Mouse (Mus musculus): ENCODE measurements around the gene Gm49486. TPM values are rescaled to one million over a fixed set of nuclear protein-coding genes. Genes with fewer than 3 reads are reported as not detected.

Gene Gm49486
- total and polyA plus RNA-seq, 2 experiments from 2014 or later: 1.2 to 4.4 TPM

DNA sequence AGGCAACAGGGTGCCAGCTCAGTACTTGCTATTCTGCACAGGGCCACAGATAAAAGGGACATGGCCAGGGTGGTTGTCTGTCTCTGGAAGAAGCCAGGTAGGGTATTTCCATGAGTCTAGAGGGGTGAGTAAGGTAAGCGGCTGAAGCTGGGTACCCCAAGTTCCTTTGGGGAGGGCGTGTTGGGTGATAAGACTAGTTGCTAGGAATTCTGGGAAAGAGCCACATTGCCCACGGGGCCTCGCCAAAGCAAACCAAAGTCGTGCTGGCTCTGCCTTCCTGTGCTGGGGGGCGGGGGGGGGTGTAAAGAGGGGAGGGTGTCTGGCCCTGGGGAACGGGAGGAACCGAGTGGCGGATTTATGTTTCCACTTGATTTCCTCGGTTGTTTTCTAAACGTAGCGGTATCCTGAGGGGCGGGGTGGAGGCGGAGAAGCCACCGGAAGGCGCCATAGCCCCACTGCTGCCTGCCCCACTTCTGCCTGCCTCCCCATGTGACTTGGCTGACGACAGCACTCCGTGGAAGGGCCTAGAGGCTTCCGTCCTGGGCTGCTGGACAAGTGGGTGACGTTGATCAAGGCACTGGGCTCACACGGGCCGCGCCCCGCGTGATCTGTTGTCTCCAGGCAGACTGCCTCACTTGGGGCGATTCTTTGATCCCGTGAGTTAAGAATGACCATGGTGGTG lies 20.3 kb upstream of the Gm49486 start:
- DNase-seq: no peak
- no peaks in the 10 kb centered on the region for H3K27me3 ChIP-seq (ENCODE audit: insufficient read depth, low read length)
- no peak for ATAC-seq
- no peak overlapping the region for H3K9ac ChIP-seq
- no peak overlapping the region for H3K4me3 ChIP-seq (ENCODE audit: low read depth, low read length)
- WGBS: 72% methylated on average over 26 of the region's 27 CpGs
- no peak overlapping the region for H3K27ac ChIP-seq (ENCODE audit: low read depth, low read length)
- no peak for TF ChIP-seq CTCF (IDR thresholded peaks at IDR 0.05; ENCODE audit: low read depth)
- no peaks in the 10 kb centered on the region for H3K4me1 ChIP-seq (ENCODE audit: insufficient read depth)
- no peaks in the 10 kb centered on the region for H3K9me3 ChIP-seq (ENCODE audit: low read length)
- no peak overlapping the region for H3K4me2 ChIP-seq (ENCODE audit: low read depth)
- H3K36me3 ChIP-seq (ENCODE audit: insufficient read depth): no peaks in the 10 kb centered on the region

DNA sequence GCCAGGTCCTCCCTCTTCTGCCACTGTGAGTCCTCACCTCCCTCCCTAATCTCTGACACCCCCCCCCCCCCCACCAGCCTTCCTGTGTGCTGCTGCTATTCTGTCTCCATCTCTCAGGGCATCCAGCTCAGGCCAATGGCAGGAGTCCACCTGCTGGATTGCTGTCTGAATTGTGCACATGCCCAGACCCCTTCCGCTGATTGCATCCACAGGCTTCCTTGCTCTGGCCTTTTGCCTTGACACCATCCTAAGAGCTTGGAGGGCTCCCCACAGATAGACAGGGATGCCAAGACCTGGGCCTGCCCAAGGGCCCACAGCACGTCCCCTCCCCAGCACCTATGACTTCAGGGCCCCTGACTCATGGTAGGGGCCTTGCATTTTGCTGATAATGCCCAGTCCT lies 18.8 kb upstream of the Gm49486 start:
- Histone ChIP-seq H3K9ac (no peak overlapping the region), H3K4me3 (ENCODE audit: low read depth, low read length) (no peak overlapping the region), H3K4me2 (ENCODE audit: low read depth) (no peak overlapping the region), H3K36me3 (ENCODE audit: insufficient read depth) (no peaks in the 10 kb centered on the region), H3K4me1 (ENCODE audit: insufficient read depth) (no peaks in the 10 kb centered on the region), H3K9me3 (ENCODE audit: low read length) (no peaks in the 10 kb centered on the region), H3K27me3 (ENCODE audit: insufficient read depth, low read length) (no peaks in the 10 kb centered on the region), H3K27ac (ENCODE audit: low read depth, low read length) (no peak overlapping the region)
- no peak for TF ChIP-seq CTCF (IDR thresholded peaks at IDR 0.05; ENCODE audit: low read depth)
- ATAC-seq (no peak), DNase-seq (no peak)
- WGBS: 74% methylated on average over 2 of the region's 2 CpGs

DNA sequence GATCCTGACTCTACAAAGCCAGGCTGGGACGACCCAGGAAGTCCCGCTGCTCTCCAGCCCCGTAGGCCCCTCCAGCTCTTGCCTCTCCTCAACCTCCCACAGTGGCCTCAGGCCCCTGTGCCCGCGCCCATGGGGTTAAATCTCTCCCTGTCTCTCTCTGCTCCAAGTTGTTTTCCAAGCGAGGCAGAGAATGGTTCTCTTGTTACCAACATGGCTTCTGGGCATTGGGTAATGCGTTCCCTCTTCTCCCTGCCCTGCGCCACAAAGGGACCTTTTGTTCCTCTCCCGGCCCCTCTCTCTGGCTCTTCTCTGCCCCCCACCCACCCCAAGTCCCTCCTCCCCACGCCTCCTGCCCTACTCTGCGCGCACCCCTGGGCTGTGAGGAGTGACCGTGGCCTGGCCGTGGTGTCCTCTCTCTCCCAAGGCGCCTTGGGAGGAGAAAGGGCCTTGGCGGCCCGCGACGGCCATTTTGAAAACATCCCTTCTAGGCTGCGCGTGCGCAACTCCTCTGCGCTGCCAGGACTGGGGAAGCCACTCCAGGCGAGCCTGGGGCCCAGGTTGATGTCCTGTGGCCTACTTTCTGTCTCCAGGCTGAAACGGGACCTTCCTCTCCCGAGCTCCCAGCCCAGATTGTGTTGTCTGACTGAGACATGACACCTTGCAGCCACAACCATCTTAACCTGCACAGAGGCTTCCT lies 16.3 kb upstream of the Gm49486 start:
- WGBS: 80% methylated on average over 26 of the region's 26 CpGs
- H3K4me3 ChIP-seq (ENCODE audit: low read depth, low read length): no peak overlapping the region
- peak; percentile 51 for ATAC-seq
- H3K4me2 ChIP-seq (ENCODE audit: low read depth): no peak overlapping the region
- H3K4me1 ChIP-seq (ENCODE audit: insufficient read depth): no peaks in the 10 kb centered on the region
- no peak overlapping the region for H3K9ac ChIP-seq
- no peak for TF ChIP-seq CTCF (IDR thresholded peaks at IDR 0.05; ENCODE audit: low read depth)
- H3K27me3 ChIP-seq (ENCODE audit: insufficient read depth, low read length): no peaks in the 10 kb centered on the region
- no peaks in the 10 kb centered on the region for H3K36me3 ChIP-seq (ENCODE audit: insufficient read depth)
- H3K9me3 ChIP-seq (ENCODE audit: low read length): no peaks in the 10 kb centered on the region
- no peak overlapping the region for H3K27ac ChIP-seq (ENCODE audit: low read depth, low read length)
- DNase-seq: no peak

DNA sequence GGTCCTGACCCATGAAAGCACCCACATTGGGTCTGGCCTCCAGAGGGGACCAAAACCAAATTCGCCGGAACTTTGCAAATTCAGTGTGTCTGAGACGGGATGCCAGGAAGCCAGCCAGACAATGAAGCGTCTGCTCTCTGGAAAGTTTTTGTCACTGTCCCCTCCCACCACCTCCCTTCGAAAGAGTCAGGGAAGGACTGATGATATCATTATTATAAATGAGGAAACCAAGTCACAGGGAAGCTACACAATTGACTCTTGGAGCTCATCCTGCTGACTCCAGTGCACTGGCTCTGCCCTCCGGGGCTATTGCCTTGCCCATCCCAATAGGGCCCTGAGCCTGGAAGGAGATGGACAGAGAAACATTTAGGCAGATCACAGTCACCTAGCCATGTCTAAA lies 15.6 kb upstream of the Gm49486 start:
- Histone ChIP-seq H3K27ac (ENCODE audit: low read depth, low read length) (no peak overlapping the region), H3K36me3 (ENCODE audit: insufficient read depth) (no peaks in the 10 kb centered on the region), H3K4me1 (ENCODE audit: insufficient read depth) (no peaks in the 10 kb centered on the region), H3K9ac (no peak overlapping the region), H3K27me3 (ENCODE audit: insufficient read depth, low read length) (no peaks in the 10 kb centered on the region), H3K9me3 (ENCODE audit: low read length) (no peaks in the 10 kb centered on the region), H3K4me3 (ENCODE audit: low read depth, low read length) (no peak overlapping the region), H3K4me2 (ENCODE audit: low read depth) (no peak overlapping the region)
- no peak for ATAC-seq
- no peak for DNase-seq
- TF ChIP-seq CTCF (IDR thresholded peaks at IDR 0.05; ENCODE audit: low read depth): no peak
- WGBS: 83% methylated on average over 6 of the region's 6 CpGs

DNA sequence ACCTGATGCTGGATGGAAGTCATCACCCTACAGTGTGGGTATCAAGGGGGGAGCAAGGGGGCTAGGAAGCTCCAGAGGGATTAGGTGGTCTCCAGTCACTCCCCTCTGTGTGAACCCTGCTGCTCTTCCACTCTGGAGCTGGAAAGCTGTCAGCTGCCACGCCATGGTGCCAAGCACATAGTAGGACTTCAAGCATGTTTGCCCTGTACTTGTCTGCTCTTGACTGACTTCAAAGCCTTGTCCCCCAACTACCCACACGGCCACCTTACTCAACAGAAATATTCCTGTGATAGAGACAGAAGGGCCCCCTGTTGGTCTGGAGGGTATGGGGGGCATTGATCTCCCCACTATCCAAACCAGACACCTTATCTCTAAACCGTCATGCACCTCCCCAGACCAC lies 13.0 kb upstream of the Gm49486 start:
- WGBS: 74% methylated on average over 3 of the region's 3 CpGs
- H3K27ac ChIP-seq (ENCODE audit: low read depth, low read length): no peak overlapping the region
- no peak overlapping the region for H3K9ac ChIP-seq
- DNase-seq (no peak), ATAC-seq (no peak)
- no peaks in the 10 kb centered on the region for H3K27me3 ChIP-seq (ENCODE audit: insufficient read depth, low read length)
- TF ChIP-seq CTCF (IDR thresholded peaks at IDR 0.05; ENCODE audit: low read depth): no peak
- H3K36me3 ChIP-seq (ENCODE audit: insufficient read depth): no peaks in the 10 kb centered on the region
- no peaks in the 10 kb centered on the region for H3K9me3 ChIP-seq (ENCODE audit: low read length)
- no peaks in the 10 kb centered on the region for H3K4me1 ChIP-seq (ENCODE audit: insufficient read depth)
- H3K4me2 ChIP-seq (ENCODE audit: low read depth): no peak overlapping the region
- no peak overlapping the region for H3K4me3 ChIP-seq (ENCODE audit: low read depth, low read length)

DNA sequence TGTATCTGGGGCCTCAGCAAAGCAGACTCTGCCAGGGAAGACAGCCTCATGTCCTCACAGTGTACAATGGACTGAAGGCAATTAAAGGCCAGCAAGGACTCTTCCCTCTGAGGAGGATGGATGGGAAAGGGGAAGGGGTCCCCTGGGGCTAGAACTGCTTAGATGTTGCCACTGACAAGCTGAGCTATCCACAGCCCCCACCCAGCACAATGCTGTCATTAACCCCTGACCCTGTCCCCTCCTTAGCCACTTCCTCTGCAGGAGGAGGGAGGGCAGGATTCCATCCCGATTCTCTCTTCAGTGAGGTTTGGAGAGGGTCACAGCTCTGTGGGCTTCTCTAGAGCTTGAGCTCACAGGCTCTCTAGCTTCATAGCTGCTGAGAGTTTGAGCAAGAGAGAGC lies 9.6 kb upstream of the Gm49486 start:
- no peak for TF ChIP-seq CTCF (IDR thresholded peaks at IDR 0.05; ENCODE audit: low read depth)
- ATAC-seq (no peak), DNase-seq (no peak)
- no peaks in the 10 kb centered on the region for H3K27me3 ChIP-seq (ENCODE audit: insufficient read depth, low read length)
- H3K4me1 ChIP-seq (ENCODE audit: insufficient read depth): no peaks in the 10 kb centered on the region
- H3K27ac ChIP-seq (ENCODE audit: low read depth, low read length): no peak overlapping the region
- H3K9me3 ChIP-seq (ENCODE audit: low read length): no peaks in the 10 kb centered on the region
- H3K9ac ChIP-seq: no peak overlapping the region
- H3K36me3 ChIP-seq (ENCODE audit: insufficient read depth): no peaks in the 10 kb centered on the region
- WGBS: 0% methylated on average over 1 of the region's 1 CpGs
- H3K4me3 ChIP-seq (ENCODE audit: low read depth, low read length): no peak overlapping the region
- H3K4me2 ChIP-seq (ENCODE audit: low read depth): no peak overlapping the region

DNA sequence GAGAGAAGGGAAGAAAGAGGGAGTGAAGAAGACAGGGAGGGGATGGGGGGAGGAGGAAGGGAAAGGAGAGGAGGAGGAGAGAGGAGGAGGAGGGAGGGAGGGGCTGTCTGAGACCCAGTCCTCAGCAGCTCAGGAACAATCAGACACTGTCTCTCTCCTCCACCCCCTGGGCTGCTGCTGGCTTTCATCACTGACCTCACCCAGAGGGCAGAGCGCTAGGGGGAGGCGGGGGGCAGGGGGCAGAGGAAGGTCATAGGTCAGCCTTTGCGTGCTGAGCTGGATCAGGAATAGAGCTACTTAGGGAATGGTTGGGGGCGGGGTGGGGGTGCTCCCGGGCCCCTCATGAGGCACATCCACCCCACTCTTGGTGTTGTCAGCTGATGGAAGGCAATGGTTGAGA lies 5.5 kb upstream of the Gm49486 start:
- TF ChIP-seq CTCF (IDR thresholded peaks at IDR 0.05; ENCODE audit: low read depth): no peak
- H3K4me3 ChIP-seq (ENCODE audit: low read depth, low read length): no peak overlapping the region
- H3K4me2 ChIP-seq (ENCODE audit: low read depth): no peak overlapping the region
- no peak overlapping the region for H3K27ac ChIP-seq (ENCODE audit: low read depth, low read length)
- ATAC-seq (no peak), DNase-seq (no peak)
- H3K9ac ChIP-seq: no peak overlapping the region
- H3K27me3 ChIP-seq (ENCODE audit: insufficient read depth, low read length): no peaks in the 10 kb centered on the region
- H3K9me3 ChIP-seq (ENCODE audit: low read length): no peaks in the 10 kb centered on the region
- 11% methylated on average over 5 of the region's 5 CpGs for WGBS
- no peaks in the 10 kb centered on the region for H3K36me3 ChIP-seq (ENCODE audit: insufficient read depth)
- H3K4me1 ChIP-seq (ENCODE audit: insufficient read depth): no peaks in the 10 kb centered on the region
